Mouse (Mus musculus) cortical plate, adult 2 months (tissue): ENCODE data around the gene Fcrl1.

ENCODE experiments used
- CTCF ChIP-seq: fragments of 200-500 bp; IDR thresholded peaks from 2 replicates; pipeline ENCODE4 v1.5.1; 2011; ENCODE audit warnings: mild to moderate bottlenecking, control low read depth, low read length; ENCODE audit not compliant: insufficient read depth; ENCODE audit errors: extremely low read depth
- POLR2A ChIP-seq: fragments of 200-500 bp; IDR thresholded peaks from 2 replicates; pipeline ENCODE4 v1.6.1; 2011; ENCODE audit warnings: mild to moderate bottlenecking, low read length, control low read depth; ENCODE audit not compliant: insufficient read depth; ENCODE audit errors: extremely low read depth

DNA sequence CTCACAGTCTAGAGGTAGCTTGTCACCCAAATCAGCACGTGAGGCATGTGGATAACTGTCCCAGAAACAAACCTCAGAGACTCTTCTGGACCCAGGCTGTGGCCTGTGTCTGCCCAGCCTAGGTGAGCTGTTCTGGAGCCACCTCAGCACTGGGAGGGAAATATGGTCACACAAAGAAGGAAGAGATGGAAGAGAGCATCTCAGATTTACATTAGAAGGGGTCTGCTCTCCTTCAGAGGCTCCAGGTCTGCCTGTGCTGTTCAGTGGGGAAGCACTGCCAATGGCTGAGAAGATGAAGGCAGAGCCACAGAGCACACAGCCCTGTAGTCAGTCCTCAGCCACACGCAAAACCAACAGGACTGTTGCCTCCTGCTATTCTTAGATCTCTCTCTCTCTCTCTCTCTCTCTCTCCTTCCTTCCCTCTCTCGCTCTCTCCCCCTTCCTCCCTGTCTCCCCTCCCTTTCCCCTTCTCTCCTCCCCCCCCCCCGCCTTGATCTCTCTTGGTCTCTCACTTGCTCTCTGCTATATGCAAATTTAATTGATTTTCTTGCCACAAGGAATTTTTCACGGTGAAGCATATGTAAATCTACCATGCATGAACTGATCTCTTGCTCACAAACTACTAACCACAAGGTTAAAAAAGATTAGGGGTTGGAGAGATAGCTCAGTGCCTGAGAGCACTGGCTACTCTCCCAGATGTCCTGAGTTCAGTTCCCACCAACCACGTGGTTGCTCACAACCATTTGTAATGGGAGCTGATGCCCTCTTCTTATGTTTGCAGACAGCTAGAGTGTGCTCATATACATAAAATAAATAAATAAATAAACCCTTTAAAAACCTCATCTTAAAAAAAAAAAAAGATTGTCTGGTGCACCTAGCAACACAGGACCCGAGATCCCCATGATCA is 5.9 kb downstream of the Fcrl1 start:
- no peak for TF ChIP-seq POLR2A
- TF ChIP-seq CTCF = no peak
